Mouse (Mus musculus): ENCODE measurements around the gene Zfp958. TPM values are rescaled to one million over a fixed set of nuclear protein-coding genes. Genes with fewer than 3 reads are reported as not detected.

The Zfp958 gene
- total RNA-seq, 4 experiments from 2014 or later = 17.2 to 26.1 (median 18.7) TPM

Other genes with a start within 250 kb of the Zfp958 start
- gene Cers4, start 120.1 kb upstream of the Zfp958 start, total RNA-seq (2022) = 10 to 100 TPM; 28.5 to 49.4 (median 35.5) TPM
- 1 to 10 TPM in 1 of 4 experiments, under 1 TPM in 3; 0.51 to 1.9 (median 0.83) TPM for gene Shcbp1, start 166.4 kb downstream of the Zfp958 start, total RNA-seq (2022)

Data from adrenal gland, adult 8-10 months (tissue).